Mouse (Mus musculus) bone marrow macrophage, adult 2 months (primary cell): ENCODE data around the gene 1810046K07Rik.

ENCODE experiments used
- CTCF ChIP-seq: IDR thresholded peaks from 2 replicates; pipeline ENCODE4 v1.5.1; 2012; ENCODE audit warnings: low read depth, mild to moderate bottlenecking, low read length, moderate library complexity
- POLR2A ChIP-seq: IDR thresholded peaks from 2 replicates; pipeline ENCODE4 v1.6.1; 2012; ENCODE audit warnings: mild to moderate bottlenecking, low read depth, low read length, borderline replicate concordance

- TF ChIP-seq POLR2A (no peak), CTCF (no peak)
Measured at GRCm38 (mm10) chr9:51278500-51279381, 50.0 kb downstream of the 1810046K07Rik start, which contains the start of gene Colca2.
